8 mouse cellular contexts compared by ENCODE assay signal in genomic region chr8:82774093-82774422, GRCm38 (mm10). TPM values are rescaled to one million over a fixed set of nuclear protein-coding genes. Genes with fewer than 3 reads are reported as not detected.
DNase-seq lines count a peak whose midpoint lies in the region; ATAC-seq and TF ChIP-seq lines count a peak whose summit lies in the region.

Gene Zfp330 (minus strand): TSS chr8:82774160.

- peak within 1 kb of the TSS; percentile 88 for H3K9ac ChIP-seq in hindbrain, postnatal 0 days (replicated peaks; ENCODE audit: low read length)

- no peaks in the 10 kb centered on the region for H3K9me3 ChIP-seq in hindbrain, postnatal 0 days (ENCODE audit: low read length)

- H3K4me2 ChIP-seq in hindbrain, postnatal 0 days (ENCODE audit: low read depth, low read length): peak within 1 kb of the TSS; percentile 90

- H3K4me3 ChIP-seq in gastrocnemius, adult 2 months: peak within 1 kb of the TSS; percentile 76
- H3K4me3 ChIP-seq in hindbrain, postnatal 0 days (ENCODE audit: low read length): peak within 1 kb of the TSS; percentile 93
- H3K4me3 ChIP-seq in left cerebral cortex, adult 2 months: peak within 1 kb of the TSS; percentile 95

- peaks cover 23% of the 10 kb centered on the region; the same call in 1 of the 2 replicates for H3K36me3 ChIP-seq in hindbrain, postnatal 0 days (ENCODE audit: insufficient read depth, low read length)

- peak; percentile 99 for ATAC-seq in common myeloid progenitor, adult 5-6 weeks (replicated peaks; ENCODE audit: low read depth, poor library complexity, severe bottlenecking)
- peak; percentile 99 for ATAC-seq in hindbrain, postnatal 0 days
- peak; percentile 97 for ATAC-seq in megakaryocyte, adult 5-6 weeks (ENCODE audit: poor library complexity, severe bottlenecking)

- peak within 1 kb of the TSS; percentile 97 for H3K27ac ChIP-seq in gastrocnemius, adult 2 months
- H3K27ac ChIP-seq in hindbrain, postnatal 0 days: peak within 1 kb of the TSS; percentile 84
- peak within 1 kb of the TSS; percentile 74 for H3K27ac ChIP-seq in left cerebral cortex, adult 2 months

- no peaks in the 10 kb centered on the region for H3K27me3 ChIP-seq in hindbrain, postnatal 0 days (ENCODE audit: insufficient read depth, low read length)

- WGBS in hindbrain, postnatal 0 days: under 1% methylated on average over 16 of the region's 16 CpGs

- no peak for TF ChIP-seq CTCF in gastrocnemius, adult 2 months (IDR thresholded peaks at IDR 0.05)
- TF ChIP-seq CTCF in hindbrain, postnatal 0 days (IDR thresholded peaks at IDR 0.05; ENCODE audit: low read depth): no peak
- TF ChIP-seq CTCF in left cerebral cortex, adult 2 months (IDR thresholded peaks at IDR 0.05): no peak

- intact Hi-C loops in gastrocnemius, adult 2 months (cut with DNase I): loop anchor here (2.0 kb wide), 1 partner anchor 315 kb away; no protein-coding TSS in a partner anchor
- intact Hi-C loops in left cerebral cortex, adult 2 months (cut with DNase I): loop anchor here (1.0 to 5.0 kb wide), 3 partner anchors 68 to 1759 kb away; no protein-coding TSS in a partner anchor

- DNase-seq in ZHBTc4 (ENCODE audit: low read depth, low spot score): peak; percentile 93
- DNase-seq in gastrocnemius, adult 2 months: peak; percentile 92
- DNase-seq in hindbrain, postnatal 0 days (ENCODE audit: low spot score): peak; percentile 96
- DNase-seq in left cerebral cortex, adult 2 months (ENCODE audit: extremely low spot score in 1 of 2, low spot score in 2 of 2): peak; percentile 89 to 90
- peak; percentile 95 for DNase-seq in right cerebral cortex, adult 2 months (ENCODE audit: low spot score in 2 of 2)
- peak; percentile 93 for DNase-seq in urinary bladder, postnatal 14 days (ENCODE audit: low spot score)

- H3K4me1 ChIP-seq in hindbrain, postnatal 0 days (ENCODE audit: insufficient read depth, low read length): peaks cover 8% of the 10 kb centered on the region; the same call in 1 of the 2 replicates

RNA-seq across cellular contexts. Expression of gene Zfp330, which starts in this region (rescaled TPM):
- 166 and 172 TPM in 2 replicates for total RNA-seq in common myeloid progenitor, adult 5-6 weeks (2017)
- 10 to 100 TPM; 19.0 to 19.4 TPM for total RNA-seq in gastrocnemius, adult 2 months (2021)
- total RNA-seq in hindbrain, postnatal 0 days (2014; rRNA removed): 27.9 and 32.0 TPM in 2 replicates
- 68.1 and 69.9 TPM in 2 replicates for polyA plus RNA-seq in hindbrain, postnatal 0 days (2015; fragmentation: Nextera tagmentation; extraction: Ambion mirVana)
- 10 to 100 TPM; 32.9 to 35.7 TPM for total RNA-seq in left cerebral cortex, adult 2 months (2021)
- 41.3 and 49.9 TPM in 2 replicates for total RNA-seq in megakaryocyte, adult 5-6 weeks (2015)
- total RNA-seq in megakaryocyte, adult 5-6 weeks (2017): 67.9 and 73.4 TPM in 2 replicates

Comparison
In these comparisons a context has a peak if more than half of its experiments do, and no peak if none do; other contexts are left out.
1. Peak in every context shown above with its lines: DNase-seq, ATAC-seq, H3K4me3 ChIP-seq and H3K27ac ChIP-seq.